Mouse (Mus musculus): ENCODE measurements around the gene Piezo1.

Gene Piezo1

DNA sequence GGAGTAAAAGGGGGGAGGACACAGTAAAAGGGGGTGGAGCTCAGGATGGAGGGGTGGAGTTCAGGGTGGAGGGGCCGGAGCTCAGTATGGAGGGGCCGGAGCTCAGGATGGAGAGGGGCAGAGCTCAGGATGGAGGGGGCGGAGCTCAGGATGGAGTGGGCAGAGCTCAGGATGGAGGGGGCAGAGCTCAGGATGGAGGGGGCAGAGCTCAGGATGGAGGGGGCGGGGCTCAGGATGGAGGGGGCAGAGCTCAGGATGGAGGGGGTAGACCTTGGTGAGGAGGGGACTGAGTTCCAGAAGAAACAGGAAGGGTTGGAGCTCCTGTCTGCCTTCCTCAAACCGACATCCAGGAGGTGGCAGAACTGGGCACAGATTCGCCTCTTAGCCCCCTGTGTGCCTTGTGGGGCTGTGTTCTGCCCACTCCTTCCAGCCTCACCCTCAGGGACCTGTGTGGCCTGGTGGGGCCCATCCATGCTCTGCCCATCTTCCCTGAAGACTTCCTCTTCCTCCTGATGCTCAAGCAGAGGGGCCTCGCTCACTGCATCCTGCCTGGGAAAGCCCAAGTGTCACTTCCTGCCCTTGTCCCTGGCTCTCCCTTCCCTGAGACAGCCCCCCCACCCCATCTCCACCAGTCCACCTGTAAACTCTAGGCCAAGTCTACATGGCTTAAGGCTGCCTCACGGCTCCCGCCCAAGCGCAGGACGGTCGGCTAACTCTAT lies 54.0 kb downstream of the Piezo1 start:
- DNase-seq (ENCODE audit: low read depth) = no peak

- DNase-seq (ENCODE audit: low read depth) = no peak
These were observed 62.7 kb downstream of the Piezo1 start for GRCm38 (mm10) chr8:122488387-122488786.

DNA sequence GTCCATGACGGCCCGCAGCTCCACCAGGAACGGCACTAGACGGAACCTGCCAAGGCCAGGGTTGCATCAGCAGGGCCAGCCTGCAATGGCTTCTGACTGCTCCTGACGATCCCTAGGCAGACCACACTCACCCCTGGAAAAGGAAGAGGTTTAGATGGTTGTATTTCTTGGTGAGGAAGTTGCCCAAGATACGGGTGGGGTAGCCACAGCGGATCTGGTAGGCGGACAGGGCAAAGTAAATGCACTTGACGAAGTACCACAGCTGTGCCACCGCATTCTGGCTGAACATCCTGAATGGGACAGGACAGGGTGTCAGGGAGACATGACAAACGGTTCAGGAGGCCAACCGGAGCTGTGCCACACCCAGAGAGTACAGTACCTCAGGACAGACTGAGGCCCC lies 66.3 kb downstream of the Piezo1 start:
- DNase-seq (ENCODE audit: low read depth) = no peak

GRCm38 (mm10) chr8:122483877-122484276 lies 67.3 kb downstream of the Piezo1 start:
- no peak for DNase-seq (ENCODE audit: low read depth)

- no peak for DNase-seq (ENCODE audit: low read depth)
These were observed 68.7 kb downstream of the Piezo1 start for GRCm38 (mm10) chr8:122482448-122482847.

DNA sequence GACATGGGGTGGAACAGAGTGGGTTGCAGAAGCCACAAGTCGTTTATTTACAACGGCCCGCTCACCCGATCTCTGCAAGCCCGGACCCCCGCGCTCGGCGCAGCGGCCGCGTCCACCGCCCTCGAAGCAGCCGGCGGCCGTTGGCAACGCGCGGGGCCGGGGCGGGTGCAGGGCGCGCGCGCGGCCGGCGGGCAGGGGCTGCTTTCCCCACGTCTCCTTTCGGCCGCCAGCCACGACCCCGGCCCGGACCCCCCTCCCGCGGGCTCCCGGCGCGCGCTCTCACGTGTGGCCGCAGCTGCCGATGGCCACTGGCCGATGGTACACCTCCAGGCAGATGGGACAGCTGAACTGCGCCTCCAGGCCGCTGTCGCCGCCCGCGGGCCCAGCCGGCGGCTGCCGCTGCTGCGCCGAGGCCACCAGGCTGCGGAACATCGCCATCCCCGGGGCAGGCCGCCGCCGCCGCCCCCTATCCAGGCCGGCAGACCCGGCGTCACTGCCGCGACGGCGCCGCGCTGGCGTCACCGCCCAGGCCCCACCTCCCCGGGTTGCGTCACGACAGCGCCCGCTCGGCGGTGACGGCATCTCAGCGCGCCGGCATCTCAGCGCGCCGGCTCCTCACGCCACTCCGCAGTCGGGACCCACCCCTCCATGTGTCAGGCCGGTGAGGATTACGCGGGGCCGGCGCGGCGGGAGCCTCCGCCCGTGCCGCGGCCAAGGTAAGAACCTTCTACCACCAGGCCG lies 75.4 kb downstream of the Piezo1 start, which contains the start of the genes Rnf166 and Ctu2:
Gene Rnf166, minus strand, starts transcription at position 485 of the 741 bp plus-strand sequence.
Gene Ctu2, plus strand, starts transcription at position 564 of the 741 bp plus-strand sequence.
- DNase-seq (ENCODE audit: low read depth) = peak; percentile 95

DNA sequence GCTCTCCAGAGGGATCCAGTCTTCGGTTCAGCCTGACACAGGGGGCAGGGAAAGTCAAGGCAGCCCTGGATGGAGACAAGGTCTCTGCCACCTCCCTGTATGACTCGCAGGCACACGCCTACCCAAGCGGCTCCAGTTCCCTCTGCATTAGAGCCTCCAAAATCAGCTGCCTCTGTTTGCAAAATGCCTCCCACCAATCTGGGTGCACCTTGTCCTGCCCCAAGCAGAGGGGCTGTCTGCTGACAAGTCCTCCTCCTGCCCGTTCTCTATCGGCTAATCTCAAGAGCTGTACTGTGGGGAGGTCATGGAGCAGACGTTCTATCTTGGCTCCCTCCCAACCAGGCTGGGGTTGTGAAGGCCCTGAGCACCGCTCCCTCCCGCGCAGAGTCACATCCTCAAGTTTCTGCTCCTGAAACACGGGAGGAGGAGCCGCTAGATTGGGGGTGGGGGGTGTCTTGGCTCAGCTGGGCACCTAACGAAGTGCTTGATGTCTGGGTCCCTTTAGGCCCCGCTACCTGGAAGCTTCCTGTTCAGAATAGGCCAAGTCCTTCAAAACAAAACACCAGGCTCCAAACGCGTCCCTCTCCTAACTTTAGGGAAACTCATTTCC lies 76.1 kb downstream of the Piezo1 start:
- peak; percentile 60 for DNase-seq (ENCODE audit: low read depth)

DNA sequence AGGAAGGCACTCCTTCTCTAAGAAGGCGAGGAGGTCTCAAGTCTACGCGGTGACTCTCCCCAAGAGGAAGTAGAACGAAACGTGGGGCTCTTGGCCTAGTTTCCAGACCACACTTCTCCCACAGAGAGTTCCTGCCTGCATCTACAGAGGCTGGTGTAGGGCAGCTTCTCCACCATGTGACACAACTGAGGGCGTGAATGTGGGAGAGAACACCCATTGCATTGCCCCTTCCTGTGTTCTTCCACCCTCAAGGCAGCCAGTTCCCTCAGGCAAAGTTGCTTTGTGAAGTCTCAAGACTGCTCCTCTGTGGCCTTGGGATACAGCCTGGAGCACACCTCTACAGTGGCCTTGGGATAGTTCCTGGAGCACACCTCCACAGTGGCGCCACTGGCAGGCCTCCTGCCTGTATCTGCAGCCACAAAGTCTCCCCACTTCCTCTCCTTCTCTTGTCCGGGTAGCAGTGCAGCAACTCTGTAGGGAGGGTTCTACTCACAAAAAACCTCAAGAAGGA lies 77.2 kb downstream of the Piezo1 start:
- DNase-seq (ENCODE audit: low read depth) = peak; percentile 69

DNA sequence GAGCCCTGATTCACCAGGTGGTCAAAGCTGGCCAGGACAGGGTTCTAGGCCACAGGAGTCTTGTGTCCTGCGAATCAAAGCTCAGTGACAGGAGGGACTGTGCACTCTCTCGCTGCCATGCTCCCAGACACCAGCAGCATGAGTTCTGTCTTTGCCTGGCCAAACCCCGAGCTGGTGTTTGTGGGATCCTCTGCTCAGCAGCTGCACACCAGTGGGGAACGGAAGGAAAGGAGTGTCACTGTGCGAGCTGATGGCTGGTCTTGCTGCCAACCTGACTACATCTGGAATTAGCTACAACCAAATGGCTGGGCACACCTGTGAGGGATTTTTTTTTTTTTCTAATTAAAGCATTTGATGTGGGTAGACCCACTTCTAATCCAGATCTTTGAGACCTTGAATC lies 80.4 kb downstream of the Piezo1 start:
- peak; percentile 39 for DNase-seq (ENCODE audit: low read depth)

DNA sequence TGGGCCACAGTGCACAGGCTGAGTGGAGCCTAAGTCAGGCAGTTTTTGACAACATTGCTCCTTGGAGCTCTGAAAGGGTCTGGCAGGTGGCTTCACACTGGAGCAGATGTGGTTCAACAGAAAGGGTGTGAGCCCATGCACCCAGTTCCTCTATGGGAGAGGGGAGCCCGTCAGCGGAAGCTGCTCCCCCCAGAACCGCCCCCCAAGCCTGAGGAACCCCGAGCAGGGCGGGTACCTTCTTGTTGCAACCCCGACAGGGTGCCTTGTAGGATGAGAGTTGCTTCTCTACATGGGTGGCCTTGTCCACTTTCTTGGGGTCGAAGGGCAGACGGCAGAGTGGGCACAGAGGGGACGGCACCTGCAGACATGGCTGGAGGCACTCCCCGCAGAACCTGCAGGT lies 81.2 kb downstream of the Piezo1 start:
- DNase-seq (ENCODE audit: low read depth) = no peak

DNA sequence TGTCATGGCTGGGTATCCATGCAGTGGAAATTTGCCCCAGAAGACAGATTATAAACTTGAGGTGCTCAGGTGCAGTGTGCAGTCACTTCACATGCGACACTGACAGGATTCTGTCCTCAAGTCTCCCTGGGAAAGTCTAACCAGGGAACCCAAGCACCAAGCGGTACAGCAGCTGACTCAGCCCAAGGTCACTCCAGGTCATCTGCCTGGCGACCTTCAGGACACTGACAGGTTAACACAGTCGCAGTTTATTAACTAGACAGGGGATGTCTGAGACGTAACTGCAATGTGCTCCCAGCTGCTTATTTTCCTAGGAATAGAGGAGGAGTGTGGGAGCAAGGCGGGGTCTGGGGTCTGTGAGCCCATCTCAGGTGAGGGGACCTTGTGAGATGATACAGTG lies 81.7 kb downstream of the Piezo1 start:
- DNase-seq (ENCODE audit: low read depth) = no peak

GRCm38 (mm10) chr8:122467816-122468215 lies 83.3 kb downstream of the Piezo1 start:
- DNase-seq (ENCODE audit: low read depth) = no peak

DNA sequence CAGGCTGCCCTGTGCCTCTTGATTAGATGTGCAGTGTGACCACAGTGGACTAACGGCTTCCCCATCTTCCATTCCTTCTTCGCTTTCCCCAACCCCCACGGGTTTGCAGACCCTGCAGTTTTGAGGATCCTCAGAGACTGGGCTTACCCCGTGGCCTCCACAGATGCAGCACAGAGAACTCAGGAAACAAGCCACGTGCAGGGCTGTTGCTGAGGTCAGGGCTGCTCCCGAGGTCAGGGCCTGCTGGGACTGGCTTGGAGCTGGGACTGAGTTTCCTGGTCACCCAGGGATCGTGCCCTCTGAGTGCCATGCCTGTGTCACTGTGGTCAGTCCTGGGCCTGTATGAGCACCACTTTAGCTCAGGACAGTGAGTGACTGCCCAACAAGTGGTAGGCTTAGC lies 86.1 kb downstream of the Piezo1 start:
- no peak for DNase-seq (ENCODE audit: low read depth)

GRCm38 (mm10) chr8:122463651-122464640 lies 87.2 kb downstream of the Piezo1 start:
- peak; percentile 64 for DNase-seq (ENCODE audit: low read depth)

GRCm38 (mm10) chr8:122462510-122462909 lies 88.6 kb downstream of the Piezo1 start:
- DNase-seq (ENCODE audit: low read depth) = no peak

DNA sequence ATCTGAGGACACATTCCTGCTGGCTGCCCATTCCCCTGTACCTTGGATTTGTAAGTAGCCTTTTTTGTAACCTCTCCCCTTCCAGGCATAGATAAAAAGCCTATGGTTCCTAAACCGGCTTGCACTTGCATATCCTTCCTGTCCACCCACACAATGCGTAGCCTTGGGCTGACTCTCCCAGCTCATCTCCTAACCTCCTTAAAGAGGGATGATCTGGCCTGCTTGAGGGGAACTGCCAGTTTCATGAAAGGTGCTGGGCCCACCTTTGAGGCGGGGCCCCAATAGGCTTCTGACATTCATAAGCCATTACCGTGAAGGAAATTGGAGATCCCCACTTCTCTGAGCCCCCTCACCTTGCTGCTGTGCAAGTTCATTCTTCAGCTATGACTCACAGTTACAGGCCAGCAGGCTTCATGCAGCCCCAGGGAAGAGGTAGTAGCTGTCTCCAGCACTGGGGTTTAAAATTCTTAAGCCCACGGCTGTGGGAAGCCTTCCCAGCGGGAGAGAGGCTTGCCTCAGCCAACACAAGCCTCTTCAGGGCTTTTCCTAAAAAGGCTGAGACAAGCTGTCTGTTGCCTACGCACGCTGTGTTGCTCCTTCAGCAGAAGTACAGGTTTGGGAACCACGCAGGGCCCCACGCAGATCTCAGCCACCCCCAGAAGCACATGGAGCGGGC lies 89.5 kb downstream of the Piezo1 start:
- DNase-seq (ENCODE audit: low read depth) = peak; percentile 33

- DNase-seq (ENCODE audit: low read depth) = peak; percentile 70
These were observed 90.3 kb downstream of the Piezo1 start, which contains the start of gene Snai3 for GRCm38 (mm10) chr8:122460524-122461472. Snai3 (minus strand) TSS chr8:122460733.

- DNase-seq (ENCODE audit: low read depth) = peak; percentile 56
These were observed 91.1 kb downstream of the Piezo1 start for GRCm38 (mm10) chr8:122459990-122460389.

- DNase-seq (ENCODE audit: low read depth) = peak; percentile 66
These were observed 91.8 kb downstream of the Piezo1 start for GRCm38 (mm10) chr8:122459218-122459900.
